In genomic region chr7:109101167-109101566, GRCm38 (mm10) we compare ENCODE assay signal across 21 mouse cellular contexts. TPM values are rescaled to one million over a fixed set of nuclear protein-coding genes. Genes with fewer than 3 reads are reported as not detected.
A peak's percentile ranks its signal among the peaks of the same experiment; 100 is the strongest.
DNase-seq lines count a peak whose midpoint lies in the region; ATAC-seq lines count a peak whose summit lies in the region.
"Had no signal": no experiment of that assay in that cellular context is flagged by ENCODE, and none has a peak within 500 bp of the region (broad histone marks: within the 10 kb centered on the region; RNA-seq: fewer than 3 reads in every experiment).

No protein-coding gene starts in this region.

- H3K4me2 ChIP-seq in limb, embryonic 11.5 days (ENCODE audit: low read depth, severe bottlenecking), result no peak overlapping the region
- H3K4me2 ChIP-seq: forebrain, embryonic 13.5 days; heart, embryonic 11.5 days; hindbrain, embryonic 12.5 days; hindbrain, embryonic 15.5 days had no signal

- H3K4me1 ChIP-seq in limb, embryonic 11.5 days (ENCODE audit: control insufficient read depth, insufficient read depth, low read length), result no peaks in the 10 kb centered on the region
- no peaks in the 10 kb centered on the region for H3K4me1 ChIP-seq in limb, embryonic 10.5 days
- H3K4me1 ChIP-seq: forebrain, embryonic 13.5 days; hindbrain, embryonic 12.5 days; hindbrain, embryonic 15.5 days had no signal

- H3K27ac ChIP-seq in limb, embryonic 11.5 days (replicated peaks; ENCODE audit: low read depth, low read length), result no peak overlapping the region
- no peak overlapping the region for H3K27ac ChIP-seq in limb, embryonic 10.5 days
- H3K27ac ChIP-seq: forebrain, embryonic 10.5 days; forebrain, embryonic 13.5 days; heart, adult 2 months; hindbrain, embryonic 12.5 days; hindbrain, embryonic 15.5 days had no signal

- WGBS in limb, embryonic 11.5 days, result 91% methylated on average over 3 of the region's 3 CpGs
- 81% methylated on average over 3 of the region's 3 CpGs for WGBS in limb, embryonic 10.5 days

- H3K9me3 ChIP-seq in limb, embryonic 11.5 days (ENCODE audit: control insufficient read depth, low read length), result no peaks in the 10 kb centered on the region
- no peaks in the 10 kb centered on the region for H3K9me3 ChIP-seq in limb, embryonic 10.5 days (replicated peaks)
- H3K9me3 ChIP-seq: forebrain, embryonic 10.5 days; forebrain, embryonic 13.5 days; hindbrain, embryonic 12.5 days; hindbrain, embryonic 15.5 days had no signal

- H3K9ac ChIP-seq in limb, embryonic 11.5 days (ENCODE audit: low read length), result no peak overlapping the region
- H3K9ac ChIP-seq: forebrain, embryonic 13.5 days; hindbrain, embryonic 12.5 days; hindbrain, embryonic 15.5 days had no signal

- ATAC-seq in frontal cortex, adult (ENCODE audit: low TSS enrichment), result peak; percentile 73
- no peak for ATAC-seq in limb, embryonic 11.5 days (ENCODE audit: insufficient number of reproducible peaks, low FRiP score, low TSS enrichment, low read depth)
- ATAC-seq: activated CD4-positive, CD25-positive, alpha-beta regulatory T cell, adult 4 months; forebrain, embryonic 13.5 days; forebrain, embryonic 16.5 days; inflammation-experienced regulatory T-cells, adult 6 months had no signal

- no peak overlapping the region for H3K4me3 ChIP-seq in limb, embryonic 11.5 days (ENCODE audit: low read depth, low read length)
- H3K4me3 ChIP-seq in limb, embryonic 10.5 days, result no peak overlapping the region
- H3K4me3 ChIP-seq: forebrain, embryonic 10.5 days; forebrain, embryonic 13.5 days; heart, adult 2 months; hindbrain, embryonic 12.5 days; hindbrain, embryonic 15.5 days had no signal

- no peaks in the 10 kb centered on the region for H3K27me3 ChIP-seq in limb, embryonic 11.5 days (ENCODE audit: control insufficient read depth, insufficient read depth, low read length)
- H3K27me3 ChIP-seq in limb, embryonic 10.5 days (ENCODE audit: low read depth, poor library complexity, severe bottlenecking), result no peaks in the 10 kb centered on the region
- H3K27me3 ChIP-seq: hindbrain, embryonic 12.5 days; hindbrain, embryonic 15.5 days had no signal

- no peak for DNase-seq in frontal cortex, postnatal 14 days (ENCODE audit: low spot score in 2 of 2)
- DNase-seq in limb, embryonic 11.5 days (ENCODE audit: low spot score), result peak; percentile 9
- DNase-seq in limb, embryonic 10.5 days (ENCODE audit: low spot score), result no peak
- DNase-seq in testis, postnatal 10 days (ENCODE audit: low spot score), result peak; percentile 11
- no peak for DNase-seq in testis, postnatal 14 days (ENCODE audit: low spot score)
- DNase-seq: adrenal gland, adult 8-10 months; adrenal gland, postnatal 25 days; cerebellum, adult 18-20 months; cerebellum, adult 9-10 months; cerebellum, postnatal 14 days; gastrocnemius, postnatal 25 days; heart, adult 2 months had no signal

- H3K36me3 ChIP-seq in limb, embryonic 11.5 days (ENCODE audit: control insufficient read depth, insufficient read depth, low read length), result no peaks in the 10 kb centered on the region
- no peaks in the 10 kb centered on the region for H3K36me3 ChIP-seq in limb, embryonic 10.5 days
- H3K36me3 ChIP-seq: forebrain, embryonic 10.5 days; hindbrain, embryonic 12.5 days; hindbrain, embryonic 15.5 days had no signal

RNA-seq across cellular contexts. Expression of gene Ric3, which starts 18.0 kb away (rescaled TPM):
- 4.7 and 5.1 TPM in 2 replicates for polyA plus RNA-seq in limb, embryonic 11.5 days (2014; fragmentation: Nextera tagmentation; extraction: Ambion mirVana)
- polyA plus RNA-seq in limb, embryonic 10.5 days (2016; fragmentation: Nextera tagmentation; extraction: Ambion mirVana), result 4.6 and 5.8 TPM in 2 replicates
- polyA plus RNA-seq: inflammation-experienced regulatory T-cells, adult 6 months had no signal

Comparison
In these comparisons a context has a peak if more than half of its experiments do, and no peak if none do; other contexts are left out.
1. DNase-seq: peak in limb, embryonic 11.5 days (single experiment) and testis, postnatal 10 days (single experiment); none in frontal cortex, postnatal 14 days (0 of 2), limb, embryonic 10.5 days (single experiment) and testis, postnatal 14 days (single experiment).